Mouse (Mus musculus) cerebellum, postnatal 25 days (tissue): ENCODE measurements around the gene Capn7.

Experiments used
- DNase-seq, 2 experiments: peaks; one replicate each; pipeline ENCODE4 v3.0.0; 2021; ENCODE audit warnings: mixed read lengths in 2 of 2

Gene Capn7

DNA sequence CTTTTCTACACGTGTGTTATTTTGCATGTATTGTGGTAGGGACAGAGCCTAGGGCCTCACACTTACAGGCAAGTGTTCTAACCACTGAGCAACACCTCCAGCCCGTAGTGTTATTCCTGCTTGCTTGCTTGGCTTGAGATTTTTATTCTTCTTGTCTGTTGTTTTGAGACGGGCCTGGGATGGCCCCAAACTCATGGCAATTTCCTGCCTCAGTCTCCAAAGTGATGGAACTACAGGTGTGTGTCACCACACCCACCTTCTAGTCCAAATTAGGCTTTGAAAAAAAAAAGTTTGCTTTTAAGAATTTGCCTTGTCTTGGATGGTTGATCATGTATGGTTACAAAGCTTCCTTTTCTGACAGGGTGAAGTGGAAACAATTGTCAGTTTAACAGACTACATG, 80.0 kb downstream of the Capn7 start:
- no peak for DNase-seq

DNA sequence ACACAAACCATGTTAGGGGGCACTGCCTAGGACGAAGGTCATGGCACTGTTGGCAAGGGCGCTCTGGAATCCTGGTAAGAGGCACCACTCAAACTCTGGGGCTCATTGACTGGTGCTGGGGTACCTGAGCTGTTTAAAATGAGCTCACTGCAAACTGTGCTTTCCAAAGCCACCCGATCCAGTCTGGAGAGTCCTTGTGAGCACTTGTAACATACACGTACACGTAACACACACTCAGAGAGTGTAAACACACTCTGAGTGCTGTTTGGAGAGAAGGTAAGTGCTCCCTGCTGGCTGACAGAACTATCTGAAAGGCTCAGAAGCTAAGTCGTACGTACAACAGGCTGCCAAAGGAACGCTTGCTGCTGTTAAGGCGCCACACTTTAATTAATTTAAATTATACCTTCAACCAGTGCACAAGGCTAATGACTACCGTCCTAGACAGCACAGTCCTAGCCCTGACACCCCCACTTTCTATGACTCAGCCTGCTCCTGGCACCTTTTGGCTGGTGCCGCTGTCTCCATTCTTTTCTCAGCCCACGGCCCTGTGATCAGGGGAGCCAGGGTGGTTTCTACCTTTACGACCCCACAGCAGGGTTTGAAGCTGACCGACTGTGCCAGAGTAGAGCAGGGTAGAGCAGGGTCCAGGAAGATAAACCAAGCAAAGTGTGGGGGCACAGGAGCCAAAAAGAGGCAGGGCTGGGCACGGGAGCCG, 80.6 kb downstream of the Capn7 start:
- peak in 1 of 2 experiments; percentile 46 for DNase-seq

GRCm38 (mm10) chr14:31419279-31419678, 82.8 kb downstream of the Capn7 start:
- DNase-seq, result peak; percentile 12 to 14

GRCm38 (mm10) chr14:31420135-31420534, 83.7 kb downstream of the Capn7 start:
- DNase-seq, result no peak

- no peak for DNase-seq
These were observed 84.1 kb downstream of the Capn7 start for GRCm38 (mm10) chr14:31420562-31420961.

- no peak for DNase-seq
These were observed 84.5 kb downstream of the Capn7 start for GRCm38 (mm10) chr14:31420985-31421384.
